9 mouse cellular contexts compared by ENCODE assay signal in genomic region chr10:93888590-93888934, GRCm38 (mm10). TPM values are rescaled to one million over a fixed set of nuclear protein-coding genes. Genes with fewer than 3 reads are reported as not detected.
A peak's percentile ranks its signal among the peaks of the same experiment; 100 is the strongest.
DNase-seq lines count a peak whose midpoint lies in the region; ATAC-seq and TF ChIP-seq lines count a peak whose summit lies in the region.
"Had no signal": no experiment of that assay in that cellular context is flagged by ENCODE, and none has a peak within 500 bp of the region (broad histone marks: within the 10 kb centered on the region; RNA-seq: fewer than 3 reads in every experiment).

No protein-coding gene starts in this region.

- H3K36me3 ChIP-seq in embryonic facial prominence, embryonic 13.5 days = peaks cover 35% of the 10 kb centered on the region
- peaks cover 19% of the 10 kb centered on the region; the same call in 1 of the 2 replicates for H3K36me3 ChIP-seq in intestine, postnatal 0 days (ENCODE audit: control insufficient read depth, insufficient read depth)
- peaks cover 29% of the 10 kb centered on the region for H3K36me3 ChIP-seq in neural tube, embryonic 13.5 days

- H3K27me3 ChIP-seq in embryonic facial prominence, embryonic 13.5 days = no peaks in the 10 kb centered on the region
- no peaks in the 10 kb centered on the region for H3K27me3 ChIP-seq in intestine, postnatal 0 days (replicated peaks; ENCODE audit: control insufficient read depth, insufficient read depth, low read length)
- H3K27me3 ChIP-seq in neural tube, embryonic 13.5 days = no peaks in the 10 kb centered on the region

- no peak for TF ChIP-seq CTCF in left cerebral cortex, adult 2 months (IDR thresholded peaks at IDR 0.05)
- no peak for TF ChIP-seq CTCF in intestine, postnatal 0 days (IDR thresholded peaks at IDR 0.05; ENCODE audit: low read depth)

- intact Hi-C loops in left cerebral cortex, adult 2 months (cut with DNase I) = loop anchor here (5.0 kb wide), 1 partner anchor 84 kb away; no protein-coding TSS in a partner anchor
- intact Hi-C loops in left cerebral cortex, postnatal 4 days (cut with DNase I) = no loop called here

- H3K4me2 ChIP-seq in embryonic facial prominence, embryonic 13.5 days = peak overlapping the region; percentile 88
- peak overlapping the region; percentile 80 for H3K4me2 ChIP-seq in intestine, postnatal 0 days (replicated peaks; ENCODE audit: low read depth)
- peak overlapping the region; percentile 93 for H3K4me2 ChIP-seq in neural tube, embryonic 13.5 days

- peak overlapping the region; percentile 92; the same call in 1 of the 2 replicates for H3K27ac ChIP-seq in left cerebral cortex, adult 2 months
- H3K27ac ChIP-seq in embryonic facial prominence, embryonic 13.5 days = no peak overlapping the region; the same call in 1 of the 2 replicates
- peak overlapping the region; percentile 87; the same call in 1 of the 2 replicates for H3K27ac ChIP-seq in intestine, postnatal 0 days (ENCODE audit: low read depth, low read length)
- H3K27ac ChIP-seq in neural tube, embryonic 13.5 days (replicated peaks) = peak overlapping the region; percentile 94

- ATAC-seq in embryonic facial prominence, embryonic 13.5 days (ENCODE audit: insufficient number of reproducible peaks, insufficient read depth, low FRiP score, low TSS enrichment, low read depth) = no peak
- no peak for ATAC-seq in intestine, postnatal 0 days
- no peak for ATAC-seq in neural tube, embryonic 13.5 days (ENCODE audit: low read depth)

- H3K9me3 ChIP-seq in embryonic facial prominence, embryonic 13.5 days = no peaks in the 10 kb centered on the region
- H3K9me3 ChIP-seq in intestine, postnatal 0 days (ENCODE audit: control insufficient read depth) = no peaks in the 10 kb centered on the region
- H3K9me3 ChIP-seq in neural tube, embryonic 13.5 days = no peaks in the 10 kb centered on the region

- 13% methylated on average over 10 of the region's 10 CpGs for WGBS in embryonic facial prominence, embryonic 13.5 days
- 11% methylated on average over 10 of the region's 10 CpGs for WGBS in intestine, postnatal 0 days
- 21% methylated on average over 10 of the region's 10 CpGs for WGBS in neural tube, embryonic 13.5 days

- no peak for DNase-seq in left cerebral cortex, adult 2 months (ENCODE audit: extremely low spot score in 1 of 2, low spot score in 2 of 2)
- DNase-seq in left cerebral cortex, postnatal 4 days = no peak
- DNase-seq in yolk sac, embryonic 10.5 days (ENCODE audit: low spot score) = no peak
- no peak for DNase-seq in spleen, postnatal 14 days (ENCODE audit: low spot score in 2 of 2)
- no peak for DNase-seq in urinary bladder, postnatal 25 days (ENCODE audit: low spot score)

- peak overlapping the region; percentile 95 for H3K9ac ChIP-seq in embryonic facial prominence, embryonic 13.5 days
- H3K9ac ChIP-seq in intestine, postnatal 0 days (ENCODE audit: low read depth, low read length) = peak overlapping the region; percentile 91
- peak overlapping the region; percentile 98 for H3K9ac ChIP-seq in neural tube, embryonic 13.5 days

- H3K4me1 ChIP-seq in embryonic facial prominence, embryonic 13.5 days = peaks cover 16% of the 10 kb centered on the region; the same call in 1 of the 2 replicates
- H3K4me1 ChIP-seq in intestine, postnatal 0 days (replicated peaks; ENCODE audit: control insufficient read depth, insufficient read depth, low read length) = peaks cover 3% of the 10 kb centered on the region; the same call in 1 of the 2 replicates
- peaks cover 20% of the 10 kb centered on the region for H3K4me1 ChIP-seq in neural tube, embryonic 13.5 days (replicated peaks)

- peak overlapping the region; percentile 86 for H3K4me3 ChIP-seq in left cerebral cortex, adult 2 months
- H3K4me3 ChIP-seq in embryonic facial prominence, embryonic 13.5 days = peak overlapping the region; percentile 96
- H3K4me3 ChIP-seq in intestine, postnatal 0 days (ENCODE audit: low read depth, low read length) = peak overlapping the region; percentile 85
- H3K4me3 ChIP-seq in neural tube, embryonic 13.5 days = peak overlapping the region; percentile 98

RNA-seq across cellular contexts. Expression of gene Metap2, which starts 8.3 kb away (rescaled TPM):
- 100 to 1,000 TPM; 111 to 126 TPM for total RNA-seq in left cerebral cortex, adult 2 months (2021)
- 100 to 1,000 TPM; 151 to 163 TPM for total RNA-seq in left cerebral cortex, postnatal 4 days (2021)
- polyA plus RNA-seq in embryonic facial prominence, embryonic 13.5 days (2015; fragmentation: Nextera tagmentation; extraction: Ambion mirVana) = 197 and 212 TPM in 2 replicates
- polyA plus RNA-seq in intestine, postnatal 0 days (2015; fragmentation: Nextera tagmentation; extraction: Ambion mirVana) = 119 and 134 TPM in 2 replicates
- 171 and 175 TPM in 2 replicates for polyA plus RNA-seq in neural tube, embryonic 13.5 days (2015; fragmentation: Nextera tagmentation; extraction: Ambion mirVana)

RNA-seq across cellular contexts. Expression of gene Usp44, which starts 57.2 kb away (rescaled TPM):
- total RNA-seq in left cerebral cortex, adult 2 months (2021) = not detected
- under 1 TPM; 0.14 to 0.18 TPM for total RNA-seq in left cerebral cortex, postnatal 4 days (2021)
- 1.9 and 2.9 TPM in 2 replicates for polyA plus RNA-seq in embryonic facial prominence, embryonic 13.5 days (2015; fragmentation: Nextera tagmentation; extraction: Ambion mirVana)
- polyA plus RNA-seq in intestine, postnatal 0 days (2015; fragmentation: Nextera tagmentation; extraction: Ambion mirVana) = 0.08 and 0.09 TPM in 2 replicates
- 0.28 and 0.54 TPM in 2 replicates for polyA plus RNA-seq in neural tube, embryonic 13.5 days (2015; fragmentation: Nextera tagmentation; extraction: Ambion mirVana)
- total RNA-seq: adrenal gland, adult 18-20 months had no signal
